Mouse (Mus musculus) R1 (cell line): ENCODE data around the gene Ubxn10.

Experiments used
- DNase-seq: peaks from one replicate; pipeline ENCODE4 v3.0.0-alpha.2; 2018; ENCODE audit warnings: low read depth, low spot score

Ubxn10 gene

DNA sequence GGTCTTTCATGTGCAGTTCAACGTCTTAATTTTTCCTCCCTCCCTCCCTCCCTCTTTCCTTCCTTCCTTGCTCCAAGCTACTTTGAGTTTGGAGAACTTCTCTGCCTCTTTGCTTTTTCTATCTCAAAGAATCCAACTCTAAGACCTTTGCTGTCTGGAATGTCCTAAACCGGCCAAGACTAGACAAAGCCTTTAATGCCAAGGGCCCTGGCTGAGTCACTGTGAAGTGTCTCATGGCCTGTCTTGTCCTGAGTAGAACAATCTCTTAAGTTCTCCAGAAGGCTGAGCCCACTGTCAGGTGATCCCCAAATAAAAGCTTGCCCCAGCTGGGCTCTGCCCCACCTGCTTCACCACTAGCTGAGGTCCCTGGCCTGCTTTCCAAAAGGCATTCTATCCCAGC, 34.9 kb downstream of the Ubxn10 start:
- DNase-seq: peak; percentile 64

DNA sequence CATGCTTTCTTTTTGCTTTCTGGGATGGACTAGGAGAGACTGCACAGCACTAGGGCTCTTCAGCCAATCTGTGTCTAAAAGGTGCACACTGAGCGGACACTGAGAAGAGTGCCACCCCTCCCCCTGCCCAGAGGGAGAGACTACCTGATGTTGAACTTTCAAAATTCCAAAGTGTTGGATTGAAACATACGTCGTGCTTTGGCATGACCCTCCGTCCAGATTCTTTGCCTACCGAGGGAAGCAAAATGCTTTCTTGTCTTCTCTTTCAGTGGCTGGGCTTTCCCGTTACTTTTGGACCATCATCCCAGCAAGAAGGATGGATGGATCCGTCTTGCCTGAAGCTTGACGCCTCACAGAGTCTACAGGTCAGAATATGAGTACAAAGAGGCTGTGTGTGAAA, 35.9 kb downstream of the Ubxn10 start:
- DNase-seq: peak; percentile 71

DNA sequence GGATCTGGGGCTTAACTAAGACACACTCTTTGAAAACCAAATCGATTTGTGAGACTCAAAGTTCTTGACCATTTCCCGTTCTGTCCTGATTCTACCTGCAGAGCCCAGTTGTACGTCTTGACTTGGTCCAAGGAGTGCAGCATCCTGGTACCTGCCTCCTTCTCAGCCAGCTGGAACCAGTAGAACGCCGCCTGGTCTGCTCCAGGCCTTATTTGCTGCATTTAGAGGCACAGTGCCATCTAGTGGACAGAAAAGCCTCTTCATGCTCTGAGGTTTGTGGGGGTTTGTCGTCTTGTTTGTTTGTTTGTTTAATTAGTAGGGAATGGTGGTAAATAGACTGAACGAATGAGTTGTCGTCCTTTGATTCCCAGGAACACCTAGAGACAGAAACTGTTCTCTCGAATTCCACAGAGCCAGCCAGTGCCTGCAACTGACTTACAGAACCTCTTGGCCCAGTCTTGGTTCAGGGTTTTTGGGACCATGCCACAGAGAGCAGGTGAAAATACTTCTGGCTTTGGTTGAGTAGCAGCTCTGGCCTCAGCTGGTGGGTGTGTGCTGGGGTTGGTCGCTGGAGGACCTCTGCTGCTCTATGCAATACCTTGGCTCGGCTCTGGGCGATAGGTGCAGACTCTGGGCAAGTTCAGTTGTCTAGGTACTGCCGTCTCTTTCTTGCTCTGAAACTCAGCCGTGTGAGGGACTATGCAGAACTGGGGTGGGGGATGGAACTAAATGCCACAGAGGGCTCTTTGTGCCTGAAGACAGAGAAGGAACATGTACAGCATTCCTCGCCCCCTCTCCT, 36.6 kb downstream of the Ubxn10 start:
- DNase-seq: peak; percentile 94

- DNase-seq: no peak
Observed at GRCm38 (mm10) chr4:138698296-138698695, 38.7 kb downstream of the Ubxn10 start.

DNA sequence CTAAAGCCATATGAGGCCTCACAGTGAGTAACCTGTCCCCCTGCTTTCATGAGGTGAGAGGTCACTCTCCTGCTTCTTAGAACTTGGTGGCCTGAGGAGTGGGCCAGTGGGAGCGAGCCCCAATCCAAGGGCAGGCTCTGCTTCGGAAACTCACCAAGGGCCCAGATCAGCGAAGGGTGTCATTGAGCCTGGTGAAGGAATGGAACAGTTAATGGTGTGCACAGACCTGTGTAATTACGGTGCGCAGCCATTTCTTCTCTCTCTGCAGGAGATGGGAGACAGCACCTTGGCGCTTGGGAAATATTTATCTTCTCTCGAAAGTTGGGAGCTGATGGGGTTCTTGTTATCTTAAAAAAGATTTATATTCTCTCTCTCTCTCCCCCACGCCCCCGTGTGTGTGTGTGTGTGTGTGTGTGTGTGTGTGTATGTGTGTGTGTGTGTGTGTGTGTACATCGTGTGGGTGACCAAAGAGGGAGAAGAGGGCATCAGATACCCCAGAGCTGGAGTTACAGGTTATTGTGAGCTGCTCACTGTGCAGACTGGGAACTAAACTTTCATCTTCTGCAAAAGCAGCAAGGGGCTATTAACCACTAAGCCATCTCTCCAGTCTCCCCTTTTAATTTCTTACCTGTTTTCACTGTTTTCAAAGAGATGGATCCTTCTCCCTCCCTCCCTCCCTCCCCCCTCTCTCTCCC, 39.7 kb downstream of the Ubxn10 start:
- DNase-seq: no peak

DNA sequence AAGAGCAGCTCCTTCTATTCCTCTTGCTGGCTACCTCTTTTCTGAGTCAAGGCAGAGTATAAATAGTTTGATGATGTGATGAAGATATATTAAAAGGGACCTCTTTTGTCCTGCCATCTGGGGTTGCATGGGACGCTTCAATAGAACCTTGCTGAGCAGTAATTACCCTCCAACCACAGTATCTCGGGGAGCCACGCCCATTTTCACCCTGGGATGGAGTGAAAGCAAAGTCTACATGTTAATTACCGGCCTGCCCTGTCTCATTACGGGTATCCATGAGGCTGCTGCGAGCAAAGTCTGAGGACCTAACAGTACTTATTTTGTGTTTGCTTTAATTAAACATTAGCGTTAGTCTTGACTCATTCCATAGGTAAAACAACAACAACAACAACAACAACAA, 40.2 kb downstream of the Ubxn10 start:
- DNase-seq: peak; percentile 44

GRCm38 (mm10) chr4:138693043-138693692, 43.8 kb downstream of the Ubxn10 start:
- DNase-seq: peak; percentile 77

GRCm38 (mm10) chr4:138691443-138692181, 45.4 kb downstream of the Ubxn10 start:
- peak; percentile 53 for DNase-seq

DNA sequence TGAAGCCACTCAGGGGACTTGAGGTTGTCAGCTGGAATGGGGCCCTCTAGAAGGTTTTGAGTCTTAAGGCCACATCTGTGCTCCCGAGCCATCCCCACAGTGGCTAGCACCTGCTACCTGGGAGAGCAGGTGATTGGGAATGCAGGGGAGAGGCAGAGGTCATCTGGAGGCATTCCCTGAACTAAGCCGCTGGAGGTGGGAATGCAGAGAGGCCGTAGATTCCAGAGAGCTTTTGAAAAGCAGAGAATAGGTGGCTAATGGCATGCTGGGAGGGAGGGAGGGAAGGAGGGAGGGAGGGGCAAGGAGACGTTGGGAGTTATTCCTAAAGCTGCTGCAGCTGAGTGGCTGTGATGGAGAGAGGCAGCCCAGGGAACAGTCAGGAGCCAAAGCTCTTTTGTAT, 46.4 kb downstream of the Ubxn10 start:
- DNase-seq: peak; percentile 91

- no peak for DNase-seq
Observed at GRCm38 (mm10) chr4:138689094-138689512, 47.9 kb downstream of the Ubxn10 start.

- no peak for DNase-seq
Observed at GRCm38 (mm10) chr4:138685813-138686212, 51.2 kb downstream of the Ubxn10 start.

- DNase-seq: no peak
Observed at GRCm38 (mm10) chr4:138682760-138683159, 54.2 kb downstream of the Ubxn10 start.

DNA sequence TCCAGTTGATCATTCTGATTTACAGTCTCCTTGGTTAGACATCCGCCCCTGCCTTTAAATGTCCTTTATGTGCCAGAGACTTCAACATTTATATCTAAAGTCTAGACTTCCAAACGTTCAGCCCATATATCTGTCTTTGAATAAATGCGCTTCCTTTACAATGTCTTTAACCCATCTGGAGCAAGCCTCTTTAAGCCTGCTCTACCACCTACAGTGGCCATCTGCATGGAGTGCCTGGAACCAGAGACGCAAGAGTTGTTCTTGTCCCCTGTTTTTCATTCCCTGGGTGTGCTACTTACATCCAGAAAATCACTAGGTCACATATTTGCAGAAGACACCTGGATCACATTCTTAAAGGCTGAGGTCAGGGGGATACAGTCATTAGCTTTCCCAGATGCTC, 56.8 kb downstream of the Ubxn10 start:
- no peak for DNase-seq

DNA sequence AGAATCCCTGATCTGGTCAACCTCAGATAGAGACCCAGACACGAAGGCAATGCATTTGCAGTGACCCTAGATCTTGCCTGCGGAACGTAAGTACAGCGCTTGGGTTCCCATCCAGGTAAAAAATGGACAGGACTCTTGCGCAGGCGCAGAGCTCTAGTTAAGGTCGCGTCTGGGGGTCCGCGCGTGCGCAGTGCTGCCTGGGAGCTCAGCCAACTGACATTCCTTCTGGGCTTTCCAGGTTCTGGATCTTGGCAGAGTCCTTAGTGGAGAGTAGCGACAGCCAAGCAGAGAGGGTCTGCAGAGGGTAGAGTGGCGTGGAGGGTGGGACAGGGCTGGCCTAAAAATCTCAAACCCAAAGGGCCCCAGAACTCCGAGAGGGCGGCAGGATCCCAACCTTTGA, 59.4 kb downstream of the Ubxn10 start:
- DNase-seq: peak; percentile 88

DNA sequence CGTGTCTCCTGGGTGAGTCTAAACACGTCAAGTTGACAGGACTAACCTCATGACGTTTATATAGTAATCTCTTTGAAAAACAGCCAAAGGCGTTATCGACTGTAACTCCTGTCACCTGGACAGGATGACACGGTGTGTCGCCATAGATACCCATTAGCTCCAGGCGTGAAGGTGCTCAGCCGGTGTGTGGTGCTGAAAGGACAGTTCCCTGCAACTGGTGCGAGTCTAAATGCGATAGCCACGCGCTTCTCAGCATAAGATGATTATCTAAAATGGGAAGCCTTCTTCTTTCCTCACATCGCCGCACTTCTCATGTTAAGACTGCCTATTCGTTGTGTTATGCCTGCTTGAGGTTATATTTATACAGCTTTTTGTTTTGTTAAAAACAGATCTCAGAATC, 60.5 kb downstream of the Ubxn10 start:
- DNase-seq: peak; percentile 80

- no peak for DNase-seq
Observed at GRCm38 (mm10) chr4:138672160-138672559, 64.8 kb downstream of the Ubxn10 start.

- no peak for DNase-seq
Observed at GRCm38 (mm10) chr4:138670093-138670889, 66.7 kb downstream of the Ubxn10 start.

DNA sequence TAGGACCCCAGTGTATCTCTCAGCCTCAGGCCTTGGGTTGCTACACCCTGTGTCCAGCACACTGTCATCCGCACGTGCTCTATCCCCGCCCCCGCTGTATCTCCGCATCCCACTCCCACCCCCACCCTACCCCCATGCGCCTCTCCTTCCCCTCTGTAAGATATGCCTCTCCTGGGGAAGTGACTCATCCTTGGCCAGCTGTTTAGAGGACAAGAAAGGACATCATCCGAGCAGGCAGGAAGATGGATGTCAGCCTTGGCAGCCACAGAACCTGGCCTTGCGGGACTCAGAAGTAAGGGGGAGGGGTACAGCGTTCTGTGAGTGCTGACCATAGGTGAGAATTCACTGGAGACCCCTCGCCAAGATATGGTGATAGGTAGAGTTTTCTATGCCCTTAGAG, 70.4 kb downstream of the Ubxn10 start:
- no peak for DNase-seq

DNA sequence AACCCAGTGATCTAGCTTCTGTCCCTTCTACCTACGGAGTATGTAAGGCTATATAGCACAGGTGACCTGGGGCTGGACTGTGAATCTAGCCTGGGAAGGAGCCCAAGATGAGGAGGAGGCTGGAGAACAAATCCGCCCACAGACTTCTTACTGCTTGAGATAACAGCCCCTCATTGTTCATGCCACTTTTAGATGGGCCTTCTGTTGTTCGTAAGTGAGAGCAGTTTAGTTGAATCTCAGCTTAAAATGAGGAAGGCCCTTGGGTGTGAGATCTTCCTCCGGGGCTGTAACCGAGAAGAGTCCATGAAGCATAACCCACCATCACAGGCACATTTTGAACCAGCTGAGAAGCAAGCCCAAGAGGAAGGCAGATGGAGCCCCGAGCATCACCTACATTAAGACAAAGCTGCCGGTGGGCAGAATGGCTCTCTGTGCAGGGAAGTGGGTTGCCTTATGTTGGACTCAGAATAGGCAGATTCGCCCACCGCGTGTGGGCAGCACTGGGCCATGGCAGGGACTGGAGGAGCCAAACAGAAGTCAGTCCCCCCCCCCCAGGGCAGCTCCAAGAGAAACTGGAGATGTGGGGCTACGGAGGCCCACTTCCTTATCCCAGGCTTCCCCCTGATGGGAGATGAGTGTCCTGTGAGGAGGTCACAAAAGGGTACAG, 76.9 kb downstream of the Ubxn10 start:
- no peak for DNase-seq
